Mouse (Mus musculus) retina, adult 2 months (tissue): ENCODE data around the gene Rassf2.

Experiments used
- DNase-seq: peaks from one replicate; pipeline ENCODE4 v3.0.0-alpha.2; 2012; ENCODE audit warnings: low read depth, low spot score

Rassf2 gene

GRCm38 (mm10) chr2:132005445-132005844 is 24.6 kb downstream of the Rassf2 start:
- DNase-seq: no peak

DNA sequence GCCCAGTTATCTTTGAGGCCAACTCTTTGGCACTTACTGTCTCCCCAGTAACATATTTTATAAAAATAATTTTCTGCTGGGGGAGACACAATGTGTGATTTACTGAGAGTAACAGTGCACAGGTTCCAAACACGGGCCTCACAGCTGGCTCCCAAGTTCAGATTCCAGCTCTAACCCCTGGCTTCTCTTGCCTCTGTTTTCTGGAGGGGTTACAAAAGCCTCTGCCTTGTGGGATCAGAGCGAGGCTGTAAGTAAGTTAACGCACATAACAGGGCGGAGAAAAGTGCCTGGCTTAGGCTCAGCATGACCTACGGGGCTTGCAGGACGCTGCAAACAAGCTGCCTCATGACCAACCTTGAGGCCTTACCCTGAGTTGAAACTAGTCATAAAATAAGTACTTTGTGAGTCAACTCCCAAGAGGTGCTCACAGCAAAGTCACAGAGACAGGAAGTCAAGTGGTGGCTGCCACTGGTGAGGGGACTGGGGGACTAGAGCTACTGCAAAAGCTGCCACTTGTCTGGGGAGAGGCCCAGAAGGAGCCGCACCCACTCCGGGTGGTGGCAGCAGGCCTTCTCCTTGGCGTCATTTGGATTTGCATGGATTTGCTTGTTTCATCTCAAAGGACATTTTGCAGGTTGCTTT is 25.4 kb downstream of the Rassf2 start:
- DNase-seq: no peak

DNA sequence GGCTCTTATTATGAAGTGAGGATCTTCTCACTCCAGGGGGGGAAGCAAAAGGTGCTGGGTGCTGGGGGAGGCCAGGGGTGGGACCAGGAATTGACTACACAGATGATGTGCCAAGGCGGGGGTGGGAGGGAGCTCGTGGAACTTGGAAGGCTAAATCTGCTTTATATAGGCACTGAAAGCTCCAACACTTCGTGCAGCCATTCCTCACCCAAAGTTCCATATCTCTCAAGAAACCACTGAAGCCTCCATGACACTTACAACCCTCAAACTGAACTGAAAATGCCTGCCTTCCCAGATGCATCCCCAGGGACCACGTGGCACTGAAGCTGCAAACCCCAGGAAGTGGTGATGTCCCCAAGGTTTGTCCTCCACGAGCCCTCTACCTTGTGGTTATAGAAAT is 26.1 kb downstream of the Rassf2 start:
- DNase-seq: no peak

- no peak for DNase-seq
Observed at GRCm38 (mm10) chr2:132001696-132002334, 28.2 kb downstream of the Rassf2 start.

DNA sequence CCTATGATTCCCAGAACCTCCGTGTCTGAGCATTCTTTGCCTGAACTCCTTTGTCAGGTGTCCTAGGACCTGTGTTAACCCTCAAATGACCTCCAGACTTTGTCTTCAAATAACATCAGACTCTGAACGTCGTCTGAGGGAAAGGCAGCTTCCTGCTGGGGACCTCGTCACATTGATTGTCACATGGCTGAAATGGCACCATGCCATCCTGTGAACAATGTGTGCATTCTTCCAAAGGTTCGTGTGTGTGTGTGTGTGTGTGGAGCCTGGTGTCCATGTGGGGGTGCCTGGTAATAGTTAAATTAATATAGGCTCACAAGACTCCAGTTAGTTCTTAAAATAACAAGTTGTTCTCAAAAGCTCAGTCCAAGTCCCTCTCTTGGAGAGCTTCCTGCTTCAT is 32.7 kb downstream of the Rassf2 start:
- no peak for DNase-seq

GRCm38 (mm10) chr2:131996369-131996768 is 33.7 kb downstream of the Rassf2 start:
- no peak for DNase-seq

- no peak for DNase-seq
Observed at GRCm38 (mm10) chr2:131995742-131996141, 34.3 kb downstream of the Rassf2 start.

GRCm38 (mm10) chr2:131994971-131995370 is 35.1 kb downstream of the Rassf2 start:
- DNase-seq: no peak

DNA sequence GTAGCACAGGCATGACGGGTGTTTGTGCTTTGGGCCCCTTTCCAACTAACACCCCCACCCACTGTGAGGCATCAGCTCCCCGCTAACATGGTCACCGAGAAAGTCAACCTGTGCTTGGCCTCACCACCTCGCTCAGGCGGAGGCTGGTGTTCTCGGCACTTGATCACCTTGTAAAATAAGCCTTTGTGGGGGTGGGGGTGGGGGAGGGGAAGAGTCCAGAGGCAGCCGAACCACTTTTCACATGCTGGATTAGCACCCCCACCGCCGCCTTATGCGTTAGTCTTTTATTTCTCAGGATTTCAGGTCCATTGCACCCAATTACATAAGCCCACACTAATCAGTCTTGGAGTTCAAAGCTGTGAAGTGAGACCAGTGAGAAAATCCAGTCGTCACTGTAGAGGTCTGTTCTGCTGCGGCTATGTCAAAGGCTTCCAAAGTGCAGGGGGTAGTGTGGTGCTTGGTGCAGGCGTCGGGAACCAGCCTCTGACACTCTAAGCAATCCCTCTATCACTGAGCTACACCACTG is 36.4 kb downstream of the Rassf2 start:
- DNase-seq: no peak

- no peak for DNase-seq
Observed at GRCm38 (mm10) chr2:131993151-131993550, 36.9 kb downstream of the Rassf2 start.

- no peak for DNase-seq
Observed at GRCm38 (mm10) chr2:131992487-131992886, 37.6 kb downstream of the Rassf2 start.

GRCm38 (mm10) chr2:131988550-131988949 is 41.5 kb downstream of the Rassf2 start:
- DNase-seq: no peak

DNA sequence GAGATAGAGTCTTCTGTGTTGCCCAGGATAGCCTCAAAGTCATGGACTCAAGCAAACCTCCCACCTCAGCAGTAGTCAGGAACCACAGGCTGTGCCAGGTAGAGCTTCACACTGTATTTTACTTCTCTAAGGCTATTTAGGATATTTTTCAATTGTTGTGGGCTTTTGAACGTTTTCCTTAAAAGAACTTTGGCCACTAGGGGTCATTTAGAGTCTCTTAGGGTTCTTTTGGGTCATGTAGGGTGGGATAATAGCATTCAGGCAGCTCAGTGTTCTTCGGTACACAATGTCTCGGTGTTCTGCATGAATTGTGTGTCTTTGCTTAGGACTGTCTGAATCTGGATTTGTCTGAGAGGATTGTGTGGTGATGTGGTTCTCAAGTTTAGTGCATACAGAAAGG is 42.1 kb downstream of the Rassf2 start:
- no peak for DNase-seq

- DNase-seq: peak; percentile 47
Observed at GRCm38 (mm10) chr2:131982546-131983196, 47.4 kb downstream of the Rassf2 start.

- DNase-seq: no peak
Observed at GRCm38 (mm10) chr2:131980866-131981265, 49.2 kb downstream of the Rassf2 start.

GRCm38 (mm10) chr2:131976663-131977062 is 53.4 kb downstream of the Rassf2 start:
- DNase-seq: no peak

GRCm38 (mm10) chr2:131971098-131971497 is 59.0 kb downstream of the Rassf2 start:
- no peak for DNase-seq

GRCm38 (mm10) chr2:131970597-131970996 is 59.5 kb downstream of the Rassf2 start:
- no peak for DNase-seq

GRCm38 (mm10) chr2:131961671-131962070 is 68.4 kb downstream of the Rassf2 start:
- DNase-seq: no peak

DNA sequence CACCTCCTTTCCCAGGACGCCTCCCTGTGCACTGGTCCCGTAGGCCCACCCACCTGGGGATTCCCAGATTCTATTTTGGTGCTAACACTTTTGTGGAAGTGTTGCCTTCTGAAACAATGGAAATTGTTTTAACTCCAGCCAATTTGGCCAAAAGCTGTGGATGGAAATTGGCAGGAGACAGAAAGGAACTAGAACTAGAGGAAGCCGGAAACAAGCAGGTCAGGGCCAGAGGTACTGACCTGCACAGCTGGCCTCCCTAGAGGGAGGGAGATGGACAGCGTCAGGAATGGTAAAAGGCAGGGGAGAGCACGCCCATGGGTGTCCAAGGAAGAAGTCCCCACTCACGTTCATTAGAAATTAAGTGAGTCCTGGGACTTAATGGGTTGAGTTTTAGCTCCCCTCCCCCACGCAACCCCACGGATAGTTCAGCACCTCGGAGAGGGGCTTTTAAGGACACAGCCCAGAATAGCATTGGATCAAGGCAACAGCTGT is 72.3 kb downstream of the Rassf2 start:
- no peak for DNase-seq

GRCm38 (mm10) chr2:131956336-131957256 is 73.5 kb downstream of the Rassf2 start:
- DNase-seq: no peak
